Mouse (Mus musculus) erythroblast, embryonic 14.5 days (primary cell): ENCODE measurements around the gene Uhmk1.

ENCODE experiments used
- GATA1 ChIP-seq: IDR thresholded peaks from 2 replicates; pipeline ENCODE4 v1.6.1; 2012; ENCODE audit warnings: low read length, inconsistent platforms, mixed read lengths
- TAL1 ChIP-seq: IDR thresholded peaks from 3 replicates; pipeline ENCODE4 v1.6.1; 2012; ENCODE audit warnings: low read length, inconsistent platforms, mixed read lengths

DNA sequence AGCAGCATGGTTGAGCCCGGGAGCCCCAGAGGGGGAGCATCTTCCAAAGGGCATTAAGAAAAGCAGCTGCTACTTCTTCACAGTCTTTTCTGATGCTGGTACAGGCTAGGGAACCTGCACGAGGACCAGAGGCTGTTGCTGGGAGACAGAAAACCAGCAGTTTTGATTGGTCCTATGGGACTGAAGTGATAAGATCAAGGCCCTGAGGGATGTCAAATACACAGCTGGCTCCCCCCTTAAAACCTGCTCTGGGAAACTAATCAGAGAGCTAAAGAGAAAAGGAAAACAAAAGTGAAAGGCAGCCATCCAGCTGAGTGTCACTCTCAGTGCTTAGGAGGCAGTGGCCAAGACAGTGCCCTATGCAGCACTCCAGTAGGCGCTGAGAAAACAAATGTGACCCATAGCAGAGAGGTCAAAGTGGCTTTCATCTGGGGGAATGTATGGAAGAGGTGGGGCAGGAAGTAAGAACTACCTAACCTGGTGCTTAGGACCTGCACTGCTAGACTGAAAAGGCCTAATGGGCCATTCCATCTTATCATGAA is 54.7 kb downstream of the Uhmk1 start:
- TF ChIP-seq TAL1 = no peak
- no peak for TF ChIP-seq GATA1
